Mouse (Mus musculus): ENCODE measurements around the gene Ten1.

The Ten1 gene

GRCm38 (mm10) chr11:116196866-116197583 is 1.6 kb upstream of the Ten1 start:
- DNase-seq: no peak

- no peak for DNase-seq
Observed at GRCm38 (mm10) chr11:116197584-116197906, 1.1 kb upstream of the Ten1 start.

- no peak for DNase-seq
Observed at GRCm38 (mm10) chr11:116198132-116198531, 523 bp upstream of the Ten1 start.

- DNase-seq: no peak
Observed at GRCm38 (mm10) chr11:116201151-116201550, 2.5 kb downstream of the Ten1 start.

GRCm38 (mm10) chr11:116203150-116203549 is 4.5 kb downstream of the Ten1 start:
- no peak for DNase-seq

- no peak for DNase-seq
Observed at GRCm38 (mm10) chr11:116206678-116207077, 8.0 kb downstream of the Ten1 start.

- no peak for DNase-seq
Observed at GRCm38 (mm10) chr11:116208660-116209059, 10.0 kb downstream of the Ten1 start.

GRCm38 (mm10) chr11:116209257-116209656 is 10.6 kb downstream of the Ten1 start:
- DNase-seq: no peak

GRCm38 (mm10) chr11:116210696-116211095 is 12.0 kb downstream of the Ten1 start:
- DNase-seq: no peak

- no peak for DNase-seq
Observed at GRCm38 (mm10) chr11:116212847-116213246, 14.2 kb downstream of the Ten1 start.

- no peak for DNase-seq
Observed at GRCm38 (mm10) chr11:116213877-116214510, 15.3 kb downstream of the Ten1 start.

GRCm38 (mm10) chr11:116215181-116215580 is 16.5 kb downstream of the Ten1 start:
- peak; percentile 53 to 65 for DNase-seq

GRCm38 (mm10) chr11:116215991-116216390 is 17.3 kb downstream of the Ten1 start:
- no peak for DNase-seq

GRCm38 (mm10) chr11:116216549-116216948 is 17.9 kb downstream of the Ten1 start:
- no peak for DNase-seq

- no peak for DNase-seq
Observed at GRCm38 (mm10) chr11:116218263-116218662, 19.6 kb downstream of the Ten1 start.

- peak; percentile 85 to 87 for DNase-seq
Observed at GRCm38 (mm10) chr11:116218737-116219400, 20.2 kb downstream of the Ten1 start.

GRCm38 (mm10) chr11:116219885-116220284 is 21.2 kb downstream of the Ten1 start:
- DNase-seq: peak; percentile 83 to 84

GRCm38 (mm10) chr11:116221931-116222739 is 23.5 kb downstream of the Ten1 start:
- peak; percentile 38 to 54 for DNase-seq

GRCm38 (mm10) chr11:116222740-116223059 is 24.0 kb downstream of the Ten1 start:
- DNase-seq: no peak

GRCm38 (mm10) chr11:116226414-116226813 is 27.8 kb downstream of the Ten1 start:
- peak; percentile 90 to 94 for DNase-seq

GRCm38 (mm10) chr11:116228699-116229098 is 30.0 kb downstream of the Ten1 start:
- no peak for DNase-seq

GRCm38 (mm10) chr11:116232427-116232826 is 33.8 kb downstream of the Ten1 start:
- no peak for DNase-seq

- no peak for DNase-seq
Observed at GRCm38 (mm10) chr11:116234901-116235300, 36.2 kb downstream of the Ten1 start.
